Mouse (Mus musculus): ENCODE data around the gene Flvcr2.

- TF ChIP-seq EP300 (IDR thresholded peaks at IDR 0.05; ENCODE audit: low read length) (no peak), CHD2 (IDR thresholded peaks at IDR 0.05; ENCODE audit: low read length) (no peak), POLR2A (IDR thresholded peaks at IDR 0.05; ENCODE audit: low read depth, low read length) (no peak), CTCF (conservative IDR thresholded peaks at IDR 0.05 in 1 of 2, IDR thresholded peaks at IDR 0.05 in 1 of 2; ENCODE audit: low read depth in 2 of 2, low read length in 2 of 2) (no peak), ZKSCAN1 (IDR thresholded peaks at IDR 0.05; ENCODE audit: borderline replicate concordance, low read depth, low read length) (no peak), NRF1 (IDR thresholded peaks at IDR 0.05; ENCODE audit: low read depth, low read length) (no peak), ELF1 (IDR thresholded peaks at IDR 0.05; ENCODE audit: low read depth, low read length) (no peak), MYC (IDR thresholded peaks at IDR 0.05; ENCODE audit: low read depth, low read length) (no peak), MAFK (IDR thresholded peaks at IDR 0.05; ENCODE audit: insufficient replicate concordance, low read length) (no peak)
Measured at GRCm38 (mm10) chr12:85766287-85766686, 19.9 kb downstream of the Flvcr2 start.
